Mouse (Mus musculus): ENCODE measurements around the gene Eva1c. TPM values are rescaled to one million over a fixed set of nuclear protein-coding genes. Genes with fewer than 3 reads are reported as not detected.

Gene Eva1c
- polyA plus RNA-seq, 1 experiment from 2014 or later: 3.1 TPM

GRCm38 (mm10) chr16:90892081-90892480, 65.6 kb downstream of the Eva1c start:
- 74% methylated on average over 8 of the region's 8 CpGs for WGBS

GRCm38 (mm10) chr16:90893019-90893418, 66.5 kb downstream of the Eva1c start:
- Histone ChIP-seq H3K27ac (no peak overlapping the region), H3K9me3 (ENCODE audit: control insufficient read depth, low read length) (peaks cover 5% of the 10 kb centered on the region; the same call in 1 of the 2 replicates), H3K4me3 (replicated peaks; ENCODE audit: low read length) (no peak overlapping the region), H3K4me2 (replicated peaks) (no peak overlapping the region), H3K36me3 (replicated peaks; ENCODE audit: control insufficient read depth, insufficient read depth) (no peaks in the 10 kb centered on the region), H3K9ac (no peak overlapping the region), H3K27me3 (ENCODE audit: control insufficient read depth, insufficient read depth, low read length) (no peaks in the 10 kb centered on the region), H3K4me1 (replicated peaks; ENCODE audit: control insufficient read depth, insufficient read depth, low read length) (no peaks in the 10 kb centered on the region)
- DNase-seq (ENCODE audit: low spot score): no peak
- 81% methylated on average over 7 of the region's 7 CpGs for WGBS
- no peak for ATAC-seq (ENCODE audit: low FRiP score)

More at GRCm38 (mm10) chr16:90892081-90892480, 65.6 kb downstream of the Eva1c start:
- H3K9me3 ChIP-seq (ENCODE audit: control insufficient read depth, low read length): peaks cover 6% of the 10 kb centered on the region; the same call in 1 of the 2 replicates
- H3K4me2 ChIP-seq (replicated peaks): no peak overlapping the region
- no peaks in the 10 kb centered on the region for H3K4me1 ChIP-seq (replicated peaks; ENCODE audit: control insufficient read depth, insufficient read depth, low read length)
- no peaks in the 10 kb centered on the region for H3K27me3 ChIP-seq (ENCODE audit: control insufficient read depth, insufficient read depth, low read length)
- no peak overlapping the region for H3K27ac ChIP-seq
- ATAC-seq (ENCODE audit: low FRiP score) (no peak), DNase-seq (ENCODE audit: low spot score) (no peak)
- no peak overlapping the region for H3K9ac ChIP-seq
- no peak overlapping the region for H3K4me3 ChIP-seq (replicated peaks; ENCODE audit: low read length)
- H3K36me3 ChIP-seq (replicated peaks; ENCODE audit: control insufficient read depth, insufficient read depth): no peaks in the 10 kb centered on the region

DNA sequence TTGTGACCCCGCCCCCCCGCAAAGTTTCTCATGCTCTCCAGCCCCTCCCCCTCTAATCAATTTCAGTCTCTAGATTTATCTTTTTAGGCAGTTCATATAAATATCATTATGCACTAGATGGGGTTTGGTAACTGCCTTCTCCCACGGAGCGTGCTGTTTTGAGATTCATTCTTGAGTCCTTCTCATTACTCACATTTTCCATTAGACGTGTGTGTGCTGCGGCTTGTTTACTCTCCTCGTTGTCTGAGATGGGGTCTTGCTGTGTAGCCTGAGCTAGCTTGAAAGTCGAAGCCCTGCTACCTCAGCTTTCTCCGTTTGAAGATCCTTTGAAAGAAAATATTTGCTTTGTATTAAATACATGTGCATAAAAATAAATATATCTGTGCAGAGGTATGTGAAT, 67.3 kb downstream of the Eva1c start:
- ATAC-seq (ENCODE audit: low FRiP score): no peak
- Histone ChIP-seq H3K4me1 (replicated peaks; ENCODE audit: control insufficient read depth, insufficient read depth, low read length) (no peaks in the 10 kb centered on the region), H3K4me2 (replicated peaks) (no peak overlapping the region), H3K4me3 (replicated peaks; ENCODE audit: low read length) (no peak overlapping the region), H3K36me3 (replicated peaks; ENCODE audit: control insufficient read depth, insufficient read depth) (no peaks in the 10 kb centered on the region), H3K27ac (no peak overlapping the region), H3K27me3 (ENCODE audit: control insufficient read depth, insufficient read depth, low read length) (no peaks in the 10 kb centered on the region), H3K9me3 (ENCODE audit: control insufficient read depth, low read length) (no peaks in the 10 kb centered on the region), H3K9ac (no peak overlapping the region)
- 64% methylated on average over 9 of the region's 9 CpGs for WGBS
- DNase-seq (ENCODE audit: low spot score): no peak

GRCm38 (mm10) chr16:90897651-90898050, 71.1 kb downstream of the Eva1c start:
- DNase-seq (ENCODE audit: low spot score) (no peak), ATAC-seq (ENCODE audit: low FRiP score) (no peak)
- no peaks in the 10 kb centered on the region for H3K4me1 ChIP-seq (replicated peaks; ENCODE audit: control insufficient read depth, insufficient read depth, low read length)
- H3K4me2 ChIP-seq (replicated peaks): no peak overlapping the region
- no peak overlapping the region for H3K4me3 ChIP-seq (replicated peaks; ENCODE audit: low read length)
- no peak overlapping the region for H3K9ac ChIP-seq
- WGBS: 88% methylated on average over 3 of the region's 3 CpGs
- H3K9me3 ChIP-seq (ENCODE audit: control insufficient read depth, low read length): no peaks in the 10 kb centered on the region
- H3K27ac ChIP-seq: no peak overlapping the region
- no peaks in the 10 kb centered on the region for H3K36me3 ChIP-seq (replicated peaks; ENCODE audit: control insufficient read depth, insufficient read depth)
- H3K27me3 ChIP-seq (ENCODE audit: control insufficient read depth, insufficient read depth, low read length): no peaks in the 10 kb centered on the region

DNA sequence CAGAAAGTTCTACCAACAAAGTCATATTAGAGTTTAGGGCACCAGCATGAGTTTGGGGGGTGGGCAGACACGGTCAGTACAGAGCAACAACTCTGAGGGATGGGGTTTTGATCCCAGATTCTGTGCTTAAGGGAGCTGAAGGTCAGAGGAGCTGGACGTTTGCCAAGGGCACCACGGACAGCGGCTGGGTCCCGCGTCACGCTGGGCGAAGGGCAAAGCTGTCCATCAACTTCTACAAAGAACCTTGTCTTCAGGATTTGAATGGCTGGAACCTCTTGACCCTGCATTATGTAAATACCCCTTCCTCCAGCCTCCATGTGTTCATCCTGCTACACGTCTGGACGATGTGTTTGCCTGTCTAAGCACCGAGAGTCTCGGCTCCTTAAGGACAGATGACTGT, 73.0 kb downstream of the Eva1c start:
- DNase-seq (ENCODE audit: low spot score): no peak
- no peaks in the 10 kb centered on the region for H3K36me3 ChIP-seq (replicated peaks; ENCODE audit: control insufficient read depth, insufficient read depth)
- H3K4me1 ChIP-seq (replicated peaks; ENCODE audit: control insufficient read depth, insufficient read depth, low read length): no peaks in the 10 kb centered on the region
- no peak overlapping the region for H3K4me2 ChIP-seq (replicated peaks)
- ATAC-seq (ENCODE audit: low FRiP score): no peak
- H3K27ac ChIP-seq: no peak overlapping the region
- H3K4me3 ChIP-seq (replicated peaks; ENCODE audit: low read length): no peak overlapping the region
- no peak overlapping the region for H3K9ac ChIP-seq
- 29% methylated on average over 12 of the region's 12 CpGs for WGBS
- no peaks in the 10 kb centered on the region for H3K9me3 ChIP-seq (ENCODE audit: control insufficient read depth, low read length)
- no peaks in the 10 kb centered on the region for H3K27me3 ChIP-seq (ENCODE audit: control insufficient read depth, insufficient read depth, low read length)

DNA sequence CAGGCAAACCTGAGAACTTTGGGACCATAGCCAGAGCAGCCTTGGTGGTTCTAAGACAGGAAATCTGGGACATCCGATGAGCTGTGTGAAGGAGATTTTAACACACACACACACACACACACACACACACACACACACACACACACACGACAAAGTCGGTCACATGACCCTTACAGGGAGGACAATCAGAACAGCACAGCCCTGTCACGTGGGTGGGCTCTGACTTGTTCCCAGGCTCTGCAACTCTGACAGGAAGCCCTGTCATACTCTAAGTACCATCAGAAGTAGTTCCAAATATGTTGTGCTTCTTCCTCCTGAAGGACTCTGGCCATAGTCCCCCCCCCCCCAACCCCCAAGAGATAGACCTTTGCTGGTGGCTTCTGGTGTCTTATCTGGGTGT, 74.8 kb downstream of the Eva1c start:
- WGBS: 74% methylated on average over 4 of the region's 4 CpGs
- DNase-seq (ENCODE audit: low spot score): no peak
- no peak overlapping the region for H3K4me3 ChIP-seq (replicated peaks; ENCODE audit: low read length)

GRCm38 (mm10) chr16:90903300-90903699, 76.8 kb downstream of the Eva1c start:
- H3K36me3 ChIP-seq (replicated peaks; ENCODE audit: control insufficient read depth, insufficient read depth): no peaks in the 10 kb centered on the region
- no peaks in the 10 kb centered on the region for H3K4me1 ChIP-seq (replicated peaks; ENCODE audit: control insufficient read depth, insufficient read depth, low read length)
- no peaks in the 10 kb centered on the region for H3K27me3 ChIP-seq (ENCODE audit: control insufficient read depth, insufficient read depth, low read length)
- H3K4me3 ChIP-seq (replicated peaks; ENCODE audit: low read length): no peak overlapping the region
- H3K9ac ChIP-seq: no peak overlapping the region
- H3K4me2 ChIP-seq (replicated peaks): no peak overlapping the region
- ATAC-seq (ENCODE audit: low FRiP score) (no peak), DNase-seq (ENCODE audit: low spot score) (no peak)
- no peak overlapping the region for H3K27ac ChIP-seq
- H3K9me3 ChIP-seq (ENCODE audit: control insufficient read depth, low read length): no peaks in the 10 kb centered on the region
- WGBS: 22% methylated on average over 5 of the region's 5 CpGs

More for the DNA sequence above, 74.8 kb downstream of the Eva1c start:
- H3K9ac ChIP-seq: no peak overlapping the region
- no peak overlapping the region for H3K4me2 ChIP-seq (replicated peaks)
- no peaks in the 10 kb centered on the region for H3K27me3 ChIP-seq (ENCODE audit: control insufficient read depth, insufficient read depth, low read length)
- no peaks in the 10 kb centered on the region for H3K4me1 ChIP-seq (replicated peaks; ENCODE audit: control insufficient read depth, insufficient read depth, low read length)
- H3K27ac ChIP-seq: no peak overlapping the region
- no peak for ATAC-seq (ENCODE audit: low FRiP score)
- no peaks in the 10 kb centered on the region for H3K36me3 ChIP-seq (replicated peaks; ENCODE audit: control insufficient read depth, insufficient read depth)
- no peaks in the 10 kb centered on the region for H3K9me3 ChIP-seq (ENCODE audit: control insufficient read depth, low read length)

DNA sequence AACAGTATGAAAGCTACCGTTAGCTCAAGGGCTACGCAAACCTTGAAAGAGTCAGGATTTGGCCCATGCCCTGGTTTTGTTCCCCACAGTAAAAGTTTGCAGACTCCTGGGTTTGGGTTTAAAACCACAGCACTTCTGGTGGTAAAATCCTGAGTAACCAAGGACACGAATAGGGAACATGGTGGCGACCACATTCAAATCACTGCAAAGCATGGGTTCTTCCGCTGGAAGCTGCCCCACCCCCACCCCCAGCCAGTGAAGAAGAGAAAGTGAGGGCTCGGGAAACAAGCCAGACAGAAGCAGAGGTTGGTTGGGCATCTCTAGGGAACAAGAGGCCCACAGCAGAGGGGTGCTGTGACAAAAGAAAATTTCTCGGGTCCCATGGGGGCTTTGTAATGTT, 80.7 kb downstream of the Eva1c start:
- H3K9ac ChIP-seq: no peak overlapping the region
- no peaks in the 10 kb centered on the region for H3K27me3 ChIP-seq (ENCODE audit: control insufficient read depth, insufficient read depth, low read length)
- ATAC-seq (ENCODE audit: low FRiP score) (no peak), DNase-seq (ENCODE audit: low spot score) (no peak)
- H3K27ac ChIP-seq: no peak overlapping the region
- no peak overlapping the region for H3K4me3 ChIP-seq (replicated peaks; ENCODE audit: low read length)
- no peak overlapping the region for H3K4me2 ChIP-seq (replicated peaks)
- WGBS: 68% methylated on average over 7 of the region's 7 CpGs
- no peaks in the 10 kb centered on the region for H3K36me3 ChIP-seq (replicated peaks; ENCODE audit: control insufficient read depth, insufficient read depth)
- H3K9me3 ChIP-seq (ENCODE audit: control insufficient read depth, low read length): no peaks in the 10 kb centered on the region
- no peaks in the 10 kb centered on the region for H3K4me1 ChIP-seq (replicated peaks; ENCODE audit: control insufficient read depth, insufficient read depth, low read length)

DNA sequence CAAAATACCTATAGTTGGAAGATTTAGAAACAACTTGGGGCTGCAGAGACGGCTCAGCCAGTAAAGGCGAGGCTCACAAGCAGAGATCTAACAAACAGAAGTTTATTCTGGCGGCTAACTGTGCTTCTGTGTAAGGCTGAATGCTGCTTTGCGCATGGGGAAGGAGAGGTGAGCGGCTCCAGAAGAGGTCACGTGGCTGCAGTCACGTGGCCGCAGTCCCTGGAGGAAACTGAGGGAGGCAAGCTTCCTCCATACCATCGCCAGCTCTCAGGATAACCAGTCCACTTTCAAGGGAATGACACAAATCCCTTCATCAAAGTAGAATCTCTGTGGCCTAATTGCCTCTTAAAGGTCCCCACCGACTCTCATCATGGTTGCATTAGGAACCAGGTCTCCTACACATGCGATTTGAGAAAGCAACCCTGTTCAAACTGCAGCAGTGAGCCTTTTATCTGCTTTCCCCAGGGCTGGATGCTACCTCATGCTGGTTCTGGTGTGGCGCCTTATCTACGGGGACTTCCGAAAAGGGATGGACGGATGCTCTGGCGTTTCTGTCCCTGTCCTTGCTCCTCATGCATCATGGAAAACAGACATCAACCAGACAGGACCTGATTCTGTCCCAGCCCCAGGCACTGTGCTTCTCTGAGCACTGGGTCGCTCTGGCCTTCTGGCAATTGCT, 84.5 kb downstream of the Eva1c start:
- Histone ChIP-seq H3K9me3 (ENCODE audit: control insufficient read depth, low read length) (no peaks in the 10 kb centered on the region), H3K4me1 (replicated peaks; ENCODE audit: control insufficient read depth, insufficient read depth, low read length) (no peaks in the 10 kb centered on the region), H3K4me2 (replicated peaks) (no peak overlapping the region), H3K9ac (no peak overlapping the region), H3K4me3 (replicated peaks; ENCODE audit: low read length) (no peak overlapping the region), H3K36me3 (replicated peaks; ENCODE audit: control insufficient read depth, insufficient read depth) (no peaks in the 10 kb centered on the region), H3K27ac (no peak overlapping the region), H3K27me3 (ENCODE audit: control insufficient read depth, insufficient read depth, low read length) (no peaks in the 10 kb centered on the region)
- DNase-seq (ENCODE audit: low spot score) (no peak), ATAC-seq (ENCODE audit: low FRiP score) (no peak)
- WGBS: 81% methylated on average over 17 of the region's 17 CpGs

DNA sequence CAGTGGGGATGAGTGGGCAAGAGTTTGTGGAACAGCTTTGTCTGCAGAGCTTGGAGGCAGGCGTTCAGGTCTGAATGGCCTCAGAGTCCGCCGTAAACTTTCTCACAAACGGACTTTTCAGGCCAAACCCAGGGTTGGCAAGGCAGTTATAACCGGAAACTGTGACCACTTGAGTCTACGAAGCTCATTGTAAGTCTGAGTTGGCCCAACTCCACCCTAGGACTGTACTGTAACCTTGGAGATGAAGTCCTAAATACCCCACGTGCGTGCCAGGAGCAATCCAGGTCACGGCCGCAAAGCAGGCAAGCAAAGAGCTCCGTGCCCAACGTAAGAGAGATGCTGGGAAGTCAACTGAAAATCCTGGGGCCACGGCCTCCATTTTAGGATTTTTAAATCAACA, 85.2 kb downstream of the Eva1c start:
- H3K36me3 ChIP-seq (replicated peaks; ENCODE audit: control insufficient read depth, insufficient read depth): no peaks in the 10 kb centered on the region
- no peak overlapping the region for H3K9ac ChIP-seq
- H3K9me3 ChIP-seq (ENCODE audit: control insufficient read depth, low read length): no peaks in the 10 kb centered on the region
- H3K27ac ChIP-seq: no peak overlapping the region
- no peak for ATAC-seq (ENCODE audit: low FRiP score)
- no peak for DNase-seq (ENCODE audit: low spot score)
- no peaks in the 10 kb centered on the region for H3K27me3 ChIP-seq (ENCODE audit: control insufficient read depth, insufficient read depth, low read length)
- H3K4me1 ChIP-seq (replicated peaks; ENCODE audit: control insufficient read depth, insufficient read depth, low read length): no peaks in the 10 kb centered on the region
- H3K4me3 ChIP-seq (replicated peaks; ENCODE audit: low read length): no peak overlapping the region
- H3K4me2 ChIP-seq (replicated peaks): no peak overlapping the region
- WGBS: 84% methylated on average over 13 of the region's 13 CpGs
